Mouse (Mus musculus) MEL (cell line): Measurements from ENCODE around the gene Slfn5.

Experiments used
- CHD2 ChIP-seq: IDR thresholded peaks from 2 replicates; pipeline ENCODE4 v1.6.1; 2011; ENCODE audit warnings: low read length, improper control_type of control experiment
- CTCF ChIP-seq, 3 experiments: IDR thresholded peaks in 2 of 3; conservative IDR thresholded peaks in 1 of 3; 2 replicates each; pipeline ENCODE4 v1.5.1; 2011 to 2012; ENCODE audit warnings: low read length in 3 of 3, low read depth in 2 of 3, mild to moderate bottlenecking in 2 of 3, improper control_type of control experiment in 1 of 3, inconsistent platforms in 1 of 3, mixed read lengths in 1 of 3, moderate library complexity in 1 of 3; ENCODE audit not compliant: control insufficient read depth in 1 of 3, insufficient read depth in 1 of 3, poor library complexity in 1 of 3, severe bottlenecking in 1 of 3
- GABPA ChIP-seq: IDR thresholded peaks from 2 replicates; pipeline ENCODE4 v1.6.1; 2012; ENCODE audit warnings: low read depth, mild to moderate bottlenecking, inconsistent platforms, low read length, improper control_type of control experiment, moderate library complexity
- MAFK ChIP-seq: IDR thresholded peaks from 2 replicates; pipeline ENCODE4 v1.6.1; 2011; ENCODE audit warnings: low read depth, mild to moderate bottlenecking, low read length, improper control_type of control experiment, borderline replicate concordance
- MAX ChIP-seq: IDR thresholded peaks from 2 replicates; pipeline ENCODE4 v1.6.1; 2011; ENCODE audit warnings: low read length, improper control_type of control experiment
- MEF2A ChIP-seq: IDR thresholded peaks from 2 replicates; pipeline ENCODE4 v1.6.1; 2014; ENCODE audit warnings: low read depth, mild to moderate bottlenecking, inconsistent platforms, low read length, improper control_type of control experiment; ENCODE audit not compliant: poor library complexity, insufficient replicate concordance, severe bottlenecking; ENCODE audit errors: extremely low read depth
- NELFE ChIP-seq: IDR thresholded peaks from 2 replicates; pipeline ENCODE4 v1.6.1; 2011; ENCODE audit warnings: low read depth, low read length, improper control_type of control experiment
- POLR2A ChIP-seq, 2 experiments: IDR thresholded peaks; 2 replicates each; pipeline ENCODE4 v1.6.1; 2011 to 2012; ENCODE audit warnings: low read length in 2 of 2, mild to moderate bottlenecking in 2 of 2, control low read depth in 1 of 2, improper control_type of control experiment in 1 of 2, low read depth in 1 of 2, moderate library complexity in 1 of 2; ENCODE audit not compliant: control insufficient read depth in 1 of 2, insufficient read depth in 1 of 2, poor library complexity in 1 of 2
- POLR2AphosphoS5 ChIP-seq: IDR thresholded peaks from 2 replicates; pipeline ENCODE4 v1.6.1; 2012; ENCODE audit warnings: low read depth, borderline replicate concordance, mild to moderate bottlenecking, inconsistent platforms, low read length, moderate library complexity, mixed read lengths
- TAL1 ChIP-seq: IDR thresholded peaks from 2 replicates; pipeline ENCODE4 v1.6.1; 2012; ENCODE audit warnings: mild to moderate bottlenecking, inconsistent platforms, low read length, moderate library complexity, mixed read lengths
- TCF12 ChIP-seq: IDR thresholded peaks from 2 replicates; pipeline ENCODE4 v1.6.1; 2014; ENCODE audit warnings: low read depth, mild to moderate bottlenecking, inconsistent platforms, low read length, improper control_type of control experiment, moderate library complexity

DNA sequence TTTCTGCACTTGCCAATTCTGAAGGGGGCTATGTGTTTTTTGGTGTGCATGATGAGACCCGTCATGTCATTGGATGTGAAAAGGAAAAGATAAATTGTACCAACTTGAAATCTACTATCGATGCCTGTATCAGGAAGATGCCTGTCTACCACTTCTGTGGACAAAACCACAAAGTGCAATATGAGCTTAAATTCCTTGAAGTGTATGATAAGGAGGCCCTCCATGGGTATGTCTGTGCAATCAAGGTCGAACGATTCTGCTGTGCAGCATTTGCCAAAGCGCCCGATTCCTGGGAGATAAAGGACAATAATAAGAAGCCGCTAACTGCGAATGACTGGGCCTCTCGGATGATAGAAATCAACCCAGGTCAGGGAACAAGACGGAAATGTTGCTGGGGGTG, 5.8 kb downstream of the Slfn5 start:
- TF ChIP-seq GABPA, result no peak
- TF ChIP-seq TCF12, result 0 out of 2 replicates have a peak, but pooled peaks have one; percentile 27
- TF ChIP-seq POLR2A (IDR thresholded peaks at IDR 0.05; ENCODE audit: control insufficient read depth in 1 of 2, insufficient read depth in 1 of 2, low read depth in 1 of 2, low read length in 2 of 2, poor library complexity in 1 of 2), result no peak
- TF ChIP-seq MEF2A, result no peak
- no peak for TF ChIP-seq CTCF (IDR thresholded peaks at IDR 0.05 in 2 of 3, conservative IDR thresholded peaks at IDR 0.05 in 1 of 3; ENCODE audit: control insufficient read depth in 1 of 3, insufficient read depth in 1 of 3, low read depth in 2 of 3, low read length in 3 of 3, poor library complexity in 1 of 3, severe bottlenecking in 1 of 3)
- TF ChIP-seq POLR2AphosphoS5, result no peak
- no peak for TF ChIP-seq MAX
- no peak for TF ChIP-seq MAFK
- no peak for TF ChIP-seq TAL1
- TF ChIP-seq CHD2, result no peak
- TF ChIP-seq NELFE, result no peak
